Mouse (Mus musculus) MEL (cell line): ENCODE data around the gene Parp1. TPM values are rescaled to one million over a fixed set of nuclear protein-coding genes. Genes with fewer than 3 reads are reported as not detected.

Experiments used
- DNase-seq: peaks from one replicate; pipeline ENCODE4 v3.0.0; 2011; ENCODE audit warnings: low read depth, low spot score
- H3K27ac ChIP-seq: 2 replicates; pipeline ENCODE4 v1.5.1; 2012; ENCODE audit warnings: low read depth, mild to moderate bottlenecking, control low read depth, low read length, moderate library complexity; ENCODE audit not compliant: control insufficient read depth
- H3K27me3 ChIP-seq, 2 experiments: fragments of 150-350 bp in 1 of 2; sonication (generic) in 1 of 2; 2 replicates each; pipeline ENCODE4 v1.6.1; 2012; ENCODE audit warnings: low read length in 2 of 2, mild to moderate bottlenecking in 2 of 2, improper control_type of control experiment in 1 of 2, moderate library complexity in 1 of 2; ENCODE audit not compliant: insufficient read depth in 2 of 2, control insufficient read depth in 1 of 2
- H3K36me3 ChIP-seq, 2 experiments: 2 replicates each; pipeline ENCODE4 v1.6.1; 2012 to 2014; ENCODE audit warnings: low read length in 2 of 2, improper control_type of control experiment in 1 of 2, inconsistent platforms in 1 of 2, mild to moderate bottlenecking in 1 of 2; ENCODE audit not compliant: insufficient read depth in 2 of 2, control insufficient read depth in 1 of 2
- H3K4me1 ChIP-seq, 2 experiments: fragments of 150-350 bp in 1 of 2; sonication (generic) in 1 of 2; 2 replicates each; pipeline ENCODE4 v1.6.1; 2012; ENCODE audit warnings: low read length in 2 of 2, improper control_type of control experiment in 1 of 2, mild to moderate bottlenecking in 1 of 2; ENCODE audit not compliant: insufficient read depth in 2 of 2, control insufficient read depth in 1 of 2
- H3K4me3 ChIP-seq, 2 experiments: fragments of 150-350 bp in 1 of 2; sonication (generic) in 1 of 2; 2 replicates each; pipeline ENCODE4 v1.5.1; 2012; ENCODE audit warnings: low read depth in 2 of 2, low read length in 2 of 2, mild to moderate bottlenecking in 2 of 2, moderate library complexity in 2 of 2, control low read depth in 1 of 2, improper control_type of control experiment in 1 of 2; ENCODE audit not compliant: control insufficient read depth in 1 of 2, insufficient read depth in 1 of 2
- H3K79me2 ChIP-seq: 2 replicates; pipeline ENCODE4 v1.6.1; 2012; ENCODE audit warnings: mild to moderate bottlenecking, low read length, moderate library complexity; ENCODE audit not compliant: control insufficient read depth, poor library complexity, insufficient read depth
- H3K9ac ChIP-seq: 2 replicates; pipeline ENCODE4 v1.6.1; 2012; ENCODE audit warnings: low read depth, mild to moderate bottlenecking, control low read depth, low read length, moderate library complexity; ENCODE audit not compliant: control insufficient read depth, poor library complexity, severe bottlenecking
- H3K9me3 ChIP-seq: fragments of 150-350 bp; sonication (generic); replicated peaks from 2 replicates; pipeline ENCODE4 v1.6.1; 2012; ENCODE audit warnings: mild to moderate bottlenecking, low read length, improper control_type of control experiment, moderate library complexity; ENCODE audit not compliant: insufficient read depth
- BHLHE40 ChIP-seq: IDR thresholded peaks from 2 replicates; pipeline ENCODE4 v1.6.1; 2012; ENCODE audit warnings: low read depth, mild to moderate bottlenecking, inconsistent platforms, low read length, improper control_type of control experiment, borderline replicate concordance
- CTCF ChIP-seq, 3 experiments: IDR thresholded peaks in 2 of 3; conservative IDR thresholded peaks in 1 of 3; 2 replicates each; pipeline ENCODE4 v1.5.1; 2011 to 2012; ENCODE audit warnings: low read length in 3 of 3, low read depth in 2 of 3, mild to moderate bottlenecking in 2 of 3, improper control_type of control experiment in 1 of 3, inconsistent platforms in 1 of 3, mixed read lengths in 1 of 3, moderate library complexity in 1 of 3; ENCODE audit not compliant: control insufficient read depth in 1 of 3, insufficient read depth in 1 of 3, poor library complexity in 1 of 3, severe bottlenecking in 1 of 3
- ELF1 ChIP-seq: IDR thresholded peaks from 2 replicates; pipeline ENCODE4 v1.6.1; 2014; ENCODE audit warnings: low read depth, mild to moderate bottlenecking, inconsistent platforms, low read length, improper control_type of control experiment, moderate library complexity
- EP300 ChIP-seq, 2 experiments: IDR thresholded peaks; 2 replicates each; pipeline ENCODE4 v1.6.1; 2011; ENCODE audit warnings: improper control_type of control experiment in 2 of 2, low read length in 2 of 2, low read depth in 1 of 2, mild to moderate bottlenecking in 1 of 2
- HCFC1 ChIP-seq: IDR thresholded peaks from 2 replicates; pipeline ENCODE4 v1.6.1; 2012; ENCODE audit warnings: low read depth, mild to moderate bottlenecking, inconsistent platforms, low read length, improper control_type of control experiment, moderate library complexity
- JUND ChIP-seq: IDR thresholded peaks from 2 replicates; pipeline ENCODE4 v1.6.1; 2011; ENCODE audit warnings: low read depth, mild to moderate bottlenecking, improper control_type of control experiment, low read length
- KAT2A ChIP-seq: conservative IDR thresholded peaks from 2 replicates; pipeline ENCODE4 v1.6.1; 2012; ENCODE audit warnings: low read depth, low read length, improper control_type of control experiment, inconsistent platforms
- MAFK ChIP-seq: IDR thresholded peaks from 2 replicates; pipeline ENCODE4 v1.6.1; 2011; ENCODE audit warnings: low read depth, mild to moderate bottlenecking, low read length, improper control_type of control experiment, borderline replicate concordance
- MAX ChIP-seq: IDR thresholded peaks from 2 replicates; pipeline ENCODE4 v1.6.1; 2011; ENCODE audit warnings: low read length, improper control_type of control experiment
- MEF2A ChIP-seq: IDR thresholded peaks from 2 replicates; pipeline ENCODE4 v1.6.1; 2014; ENCODE audit warnings: low read depth, mild to moderate bottlenecking, inconsistent platforms, low read length, improper control_type of control experiment; ENCODE audit not compliant: poor library complexity, insufficient replicate concordance, severe bottlenecking; ENCODE audit errors: extremely low read depth
- MXI1 ChIP-seq: IDR thresholded peaks from 2 replicates; pipeline ENCODE4 v1.6.1; 2011; ENCODE audit warnings: mild to moderate bottlenecking, low read depth, low read length, improper control_type of control experiment
- MYB ChIP-seq: IDR thresholded peaks from 2 replicates; pipeline ENCODE4 v1.6.1; 2011; ENCODE audit warnings: mild to moderate bottlenecking, low read depth, low read length, improper control_type of control experiment
- NELFE ChIP-seq: IDR thresholded peaks from 2 replicates; pipeline ENCODE4 v1.6.1; 2011; ENCODE audit warnings: low read depth, low read length, improper control_type of control experiment
- NRF1 ChIP-seq: IDR thresholded peaks from 2 replicates; pipeline ENCODE4 v1.6.1; 2014; ENCODE audit warnings: low read depth, mild to moderate bottlenecking, inconsistent platforms, low read length, improper control_type of control experiment, moderate library complexity; ENCODE audit not compliant: poor library complexity, insufficient read depth, severe bottlenecking
- POLR2A ChIP-seq, 2 experiments: IDR thresholded peaks; 2 replicates each; pipeline ENCODE4 v1.6.1; 2011 to 2012; ENCODE audit warnings: low read length in 2 of 2, mild to moderate bottlenecking in 2 of 2, control low read depth in 1 of 2, improper control_type of control experiment in 1 of 2, low read depth in 1 of 2, moderate library complexity in 1 of 2; ENCODE audit not compliant: control insufficient read depth in 1 of 2, insufficient read depth in 1 of 2, poor library complexity in 1 of 2
- POLR2AphosphoS2 ChIP-seq: IDR thresholded peaks from 2 replicates; pipeline ENCODE4 v1.6.1; 2011; ENCODE audit warnings: low read length, improper control_type of control experiment
- RAD21 ChIP-seq: IDR thresholded peaks from 2 replicates; pipeline ENCODE4 v1.6.1; 2011; ENCODE audit warnings: mild to moderate bottlenecking, low read depth, low read length, improper control_type of control experiment
- SIN3A ChIP-seq: IDR thresholded peaks from 2 replicates; pipeline ENCODE4 v1.6.1; 2012; ENCODE audit warnings: low read length, improper control_type of control experiment, inconsistent platforms
- TAL1 ChIP-seq: IDR thresholded peaks from 2 replicates; pipeline ENCODE4 v1.6.1; 2012; ENCODE audit warnings: mild to moderate bottlenecking, inconsistent platforms, low read length, moderate library complexity, mixed read lengths
- USF1 ChIP-seq: IDR thresholded peaks from 2 replicates; pipeline ENCODE4 v1.6.1; 2014; ENCODE audit warnings: low read depth, mild to moderate bottlenecking, inconsistent platforms, low read length, improper control_type of control experiment, moderate library complexity
- USF2 ChIP-seq, 2 experiments: IDR thresholded peaks; 2 replicates each; pipeline ENCODE4 v1.6.1; 2011 to 2012; ENCODE audit warnings: improper control_type of control experiment in 2 of 2, low read length in 2 of 2, borderline replicate concordance in 1 of 2, inconsistent platforms in 1 of 2, low read depth in 1 of 2, mild to moderate bottlenecking in 1 of 2; ENCODE audit not compliant: insufficient read depth in 1 of 2
- ZC3H11A ChIP-seq: IDR thresholded peaks from 2 replicates; pipeline ENCODE4 v1.6.1; 2012; ENCODE audit warnings: low read depth, mild to moderate bottlenecking, inconsistent platforms, low read length, improper control_type of control experiment
- ZKSCAN1 ChIP-seq: IDR thresholded peaks from 2 replicates; pipeline ENCODE4 v1.6.1; 2012; ENCODE audit warnings: low read depth, mild to moderate bottlenecking, inconsistent platforms, low read length, improper control_type of control experiment, moderate library complexity
- ZMIZ1 ChIP-seq: IDR thresholded peaks from 2 replicates; pipeline ENCODE4 v1.6.1; 2012; ENCODE audit warnings: low read depth, mild to moderate bottlenecking, inconsistent platforms, low read length, improper control_type of control experiment, moderate library complexity
- ZNF384 ChIP-seq: IDR thresholded peaks from 2 replicates; pipeline ENCODE4 v1.6.1; 2012; ENCODE audit warnings: low read depth, mild to moderate bottlenecking, inconsistent platforms, low read length, improper control_type of control experiment
- polyA plus RNA-seq, 2 experiments: library from polyadenylated mRNA; stranded (reverse) in 1 of 2; unstranded in 1 of 2; fragments of >175 nt in 1 of 2; fragments of >200 nt in 1 of 2; gene quantifications; 2 replicates each; pipeline versions ENCODE4 v1.2.1 to v1.2.4; 2012; ENCODE audit warnings: low replicate concordance in 2 of 2, low read depth in 1 of 2; ENCODE audit not compliant: insufficient read length in 2 of 2, insufficient read depth in 1 of 2, missing spikeins in 1 of 2
- total RNA-seq: library from RNA; depleted of rRNA; stranded (reverse); fragments of 300-350 nt; gene quantifications from 2 replicates; pipeline ENCODE4 v1.2.3, GENCODE M21; 2012

The Parp1 gene
- total and polyA plus RNA-seq, 3 experiments = 136 to 188 (median 140) TPM

GRCm38 (mm10) chr1:180576524-180576923 is 7.8 kb downstream of the Parp1 start:
- Histone ChIP-seq H3K79me2 (peaks cover 23% of the 10 kb centered on the region), H3K27ac (no peak overlapping the region), H3K9me3 (no peaks in the 10 kb centered on the region), H3K4me3 (no peak overlapping the region), H3K4me1 (peaks cover 0 to under 1% of the 10 kb centered on the region in 2 experiments; a peak in 1 of 4 replicates), H3K36me3 (peaks cover 0 to 1% of the 10 kb centered on the region in 2 experiments; a peak in 1 of 4 replicates), H3K27me3 (no peaks in the 10 kb centered on the region), H3K9ac (no peak overlapping the region)
- TF ChIP-seq HCFC1 (no peak), KAT2A (no peak), ZMIZ1 (no peak), USF1 (no peak), ZNF384 (no peak), ELF1 (no peak), MEF2A (no peak), ZKSCAN1 (no peak), JUND (no peak)
- DNase-seq = no peak

- Histone ChIP-seq H3K27me3 (no peaks in the 10 kb centered on the region), H3K36me3 (peaks cover 0 to 1% of the 10 kb centered on the region in 2 experiments; a peak in 1 of 4 replicates), H3K4me3 (no peak overlapping the region), H3K4me1 (no peaks in the 10 kb centered on the region), H3K9me3 (no peaks in the 10 kb centered on the region), H3K9ac (no peak overlapping the region), H3K27ac (no peak overlapping the region), H3K79me2 (peaks cover 9% of the 10 kb centered on the region)
- TF ChIP-seq ZMIZ1 (no peak), MXI1 (no peak), EP300 (IDR thresholded peaks at IDR 0.05; ENCODE audit: low read depth in 1 of 2, low read length in 2 of 2) (no peak), NRF1 (no peak), BHLHE40 (no peak), KAT2A (no peak)
- no peak for DNase-seq
Measured at GRCm38 (mm10) chr1:180577837-180578236, 9.1 kb downstream of the Parp1 start.

GRCm38 (mm10) chr1:180587792-180588442 is 19.2 kb downstream of the Parp1 start:
- no peak for DNase-seq
- Histone ChIP-seq H3K9me3 (no peaks in the 10 kb centered on the region), H3K4me3 (no peak overlapping the region), H3K36me3 (peaks cover 0 to 19% of the 10 kb centered on the region in 2 experiments; a peak in 2 of 4 replicates), H3K4me1 (no peaks in the 10 kb centered on the region), H3K79me2 (no peaks in the 10 kb centered on the region), H3K27ac (no peak overlapping the region), H3K27me3 (no peaks in the 10 kb centered on the region), H3K9ac (no peak overlapping the region)
- no peak for TF ChIP-seq ZC3H11A
- no peak for TF ChIP-seq POLR2A (IDR thresholded peaks at IDR 0.05; ENCODE audit: control insufficient read depth in 1 of 2, insufficient read depth in 1 of 2, low read depth in 1 of 2, low read length in 2 of 2, poor library complexity in 1 of 2)
- no peak for TF ChIP-seq MAX
- no peak for TF ChIP-seq CTCF (IDR thresholded peaks at IDR 0.05 in 2 of 3, conservative IDR thresholded peaks at IDR 0.05 in 1 of 3; ENCODE audit: control insufficient read depth in 1 of 3, insufficient read depth in 1 of 3, low read depth in 2 of 3, low read length in 3 of 3, poor library complexity in 1 of 3, severe bottlenecking in 1 of 3)
- TF ChIP-seq EP300 (IDR thresholded peaks at IDR 0.05; ENCODE audit: low read depth in 1 of 2, low read length in 2 of 2) = no peak
- no peak for TF ChIP-seq MAFK
- no peak for TF ChIP-seq ZNF384
- TF ChIP-seq POLR2AphosphoS2 = no peak
- TF ChIP-seq NELFE = no peak
- TF ChIP-seq RAD21 = no peak
- no peak for TF ChIP-seq TAL1
- TF ChIP-seq ELF1 = no peak
- TF ChIP-seq MYB = no peak
- TF ChIP-seq NRF1 = no peak
- no peak for TF ChIP-seq SIN3A
- no peak for TF ChIP-seq USF2 (IDR thresholded peaks at IDR 0.05; ENCODE audit: borderline replicate concordance in 1 of 2, insufficient read depth in 1 of 2, low read depth in 1 of 2, low read length in 2 of 2)
